Mouse (Mus musculus): ENCODE results near the gene Pusl1.

The Pusl1 gene

GRCm38 (mm10) chr4:155887674-155888073 lies 3.9 kb downstream of the Pusl1 start:
- no peak for DNase-seq (ENCODE audit: low read depth, low spot score)

- DNase-seq (ENCODE audit: low read depth, low spot score): no peak
Measured at GRCm38 (mm10) chr4:155886330-155886729, 5.3 kb downstream of the Pusl1 start.

GRCm38 (mm10) chr4:155883587-155883986 lies 8.0 kb downstream of the Pusl1 start:
- no peak for DNase-seq (ENCODE audit: low read depth, low spot score)

GRCm38 (mm10) chr4:155871404-155871803 lies 20.2 kb downstream of the Pusl1 start:
- DNase-seq (ENCODE audit: low read depth, low spot score): no peak

DNA sequence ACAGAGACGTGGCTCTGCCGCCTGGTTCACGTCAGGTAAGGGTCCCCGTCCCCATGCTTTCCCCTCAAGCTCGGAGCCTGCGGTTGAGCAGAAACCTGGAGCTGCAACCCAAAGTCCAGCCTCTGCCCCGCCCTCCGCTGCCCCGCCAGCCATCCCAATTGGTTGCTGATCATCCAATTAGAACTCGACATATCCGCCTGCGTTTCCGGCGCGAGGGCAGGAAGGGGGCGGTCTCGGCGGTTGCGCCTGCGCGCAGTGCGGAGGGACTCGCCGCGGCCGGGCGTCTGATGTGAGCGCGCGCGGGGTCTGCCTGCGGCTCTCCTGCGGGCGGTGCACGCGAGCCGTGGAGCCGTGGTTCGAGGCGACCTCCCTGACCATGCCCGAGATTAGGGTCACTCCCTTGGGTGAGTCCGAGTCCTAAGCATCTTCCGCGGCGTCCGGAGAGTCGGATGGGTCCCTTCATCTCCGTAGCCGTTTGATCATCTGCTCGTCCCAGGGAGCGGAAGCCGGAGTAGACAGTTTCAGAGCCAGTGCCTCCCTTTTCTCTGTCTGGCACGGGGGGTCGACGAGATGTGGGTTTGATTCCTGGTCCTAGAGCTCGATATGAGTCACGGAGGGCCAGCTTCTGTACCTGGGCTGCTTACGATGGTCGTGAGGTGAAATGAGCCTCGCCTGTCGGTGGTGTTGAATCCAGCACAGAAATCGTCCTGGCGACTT lies 22.1 kb downstream of the Pusl1 start, which contains the start of the genes Cptp and Ints11:
Cptp (minus strand) TSS at position 124 of the 717 bp plus-strand sequence.
Ints11 (plus strand) TSS at position 230 of the 717 bp plus-strand sequence.
- peak; percentile 89 for DNase-seq (ENCODE audit: low read depth, low spot score)

DNA sequence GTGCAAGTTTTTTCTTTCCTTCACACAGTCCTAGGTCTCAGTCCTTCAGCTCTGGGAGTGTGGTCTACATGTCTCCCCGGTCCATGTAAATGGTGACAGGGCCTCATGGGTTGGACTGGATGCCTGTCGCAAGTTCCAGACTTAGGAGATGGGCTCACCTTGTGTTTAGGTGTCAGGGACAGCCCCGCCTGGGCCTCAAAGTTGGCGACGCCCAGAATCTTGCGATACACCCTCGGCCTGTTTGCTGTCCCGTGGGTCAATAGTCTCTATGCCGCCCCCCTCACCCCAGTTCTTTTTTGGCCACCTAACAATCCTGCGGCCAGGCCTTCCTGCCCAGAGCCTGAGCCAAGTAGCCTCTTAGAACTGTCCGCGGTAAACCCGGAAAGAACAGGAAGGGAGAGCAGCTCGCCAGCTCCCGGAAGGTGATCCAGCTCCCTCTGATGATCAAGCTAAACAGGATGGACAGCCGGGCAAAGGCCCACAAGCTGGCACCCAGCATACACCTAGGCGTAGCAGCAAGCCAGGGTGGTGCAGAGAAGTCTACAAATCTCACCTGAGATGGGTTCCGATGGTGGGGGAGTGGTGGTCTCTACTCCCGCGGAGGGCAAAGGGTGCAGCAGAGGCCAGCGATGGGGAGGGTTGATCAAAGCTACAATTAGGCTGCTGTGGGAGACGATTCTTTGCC lies 22.8 kb downstream of the Pusl1 start:
- DNase-seq (ENCODE audit: low read depth, low spot score): no peak

GRCm38 (mm10) chr4:155863001-155863400 lies 28.6 kb downstream of the Pusl1 start, which contains the start of gene Tas1r3:
Gene Tas1r3, minus strand, starts transcription at chr4:155863362.
- DNase-seq (ENCODE audit: low read depth, low spot score): no peak

DNA sequence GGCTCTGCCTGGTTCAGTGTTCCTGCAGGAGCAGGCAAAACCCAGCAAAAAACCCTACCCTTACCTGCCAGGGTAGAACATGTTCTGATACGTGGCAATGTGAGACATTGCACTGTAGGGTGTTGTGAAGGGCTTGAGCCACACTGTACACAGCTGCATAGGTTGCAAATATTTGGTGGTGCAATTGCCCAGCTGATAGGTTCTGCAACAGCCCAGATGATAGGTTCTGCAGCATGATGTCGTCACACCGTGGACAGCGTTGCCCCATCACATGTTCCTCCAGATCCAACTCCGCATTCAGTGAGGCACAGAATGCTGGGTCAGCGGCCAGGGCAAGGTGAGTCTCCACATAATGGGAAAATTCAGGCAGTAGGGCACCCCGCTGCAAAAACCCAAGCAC lies 29.8 kb downstream of the Pusl1 start:
- no peak for DNase-seq (ENCODE audit: low read depth, low spot score)

DNA sequence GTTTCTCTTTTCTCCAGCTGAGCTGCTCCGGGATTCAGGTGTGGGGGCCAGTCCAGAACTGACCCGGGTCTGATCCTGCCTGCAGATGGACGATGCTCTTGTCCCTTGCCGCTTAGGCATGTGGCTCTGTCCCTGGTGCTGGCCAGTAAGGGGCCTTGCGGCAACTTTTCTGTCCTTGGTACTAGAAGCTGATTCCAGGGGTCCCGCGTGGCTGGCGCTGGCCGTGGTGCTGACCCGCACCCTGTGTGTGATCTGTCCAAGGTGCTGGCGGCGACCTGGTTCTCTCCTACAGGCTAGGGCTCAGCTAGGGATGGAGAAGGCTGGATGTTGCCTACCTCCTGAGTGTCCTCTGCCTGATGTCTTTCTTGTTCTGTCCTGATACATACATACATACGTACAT lies 32.3 kb downstream of the Pusl1 start:
- DNase-seq (ENCODE audit: low read depth, low spot score): no peak

- no peak for DNase-seq (ENCODE audit: low read depth, low spot score)
Measured at GRCm38 (mm10) chr4:155856881-155857280, 34.7 kb downstream of the Pusl1 start.

DNA sequence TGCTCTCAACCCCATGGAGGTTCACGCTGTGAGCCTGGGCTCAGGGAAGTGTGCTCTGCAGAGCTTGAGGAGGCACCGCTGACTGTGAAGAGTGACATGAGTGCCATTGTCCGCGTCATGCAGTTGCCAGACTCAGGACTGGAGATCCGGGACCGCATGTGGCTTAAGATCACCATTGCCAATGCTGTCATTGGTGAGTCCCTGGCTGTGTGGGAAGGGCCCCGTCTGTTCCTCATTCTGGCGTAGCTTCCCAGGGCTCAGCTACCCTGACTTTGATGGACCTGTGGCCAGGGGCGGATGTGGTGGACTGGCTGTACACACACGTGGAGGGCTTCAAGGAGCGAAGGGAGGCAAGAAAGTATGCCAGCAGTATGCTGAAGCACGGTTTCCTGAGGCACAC lies 35.5 kb downstream of the Pusl1 start:
- DNase-seq (ENCODE audit: low read depth, low spot score): no peak

DNA sequence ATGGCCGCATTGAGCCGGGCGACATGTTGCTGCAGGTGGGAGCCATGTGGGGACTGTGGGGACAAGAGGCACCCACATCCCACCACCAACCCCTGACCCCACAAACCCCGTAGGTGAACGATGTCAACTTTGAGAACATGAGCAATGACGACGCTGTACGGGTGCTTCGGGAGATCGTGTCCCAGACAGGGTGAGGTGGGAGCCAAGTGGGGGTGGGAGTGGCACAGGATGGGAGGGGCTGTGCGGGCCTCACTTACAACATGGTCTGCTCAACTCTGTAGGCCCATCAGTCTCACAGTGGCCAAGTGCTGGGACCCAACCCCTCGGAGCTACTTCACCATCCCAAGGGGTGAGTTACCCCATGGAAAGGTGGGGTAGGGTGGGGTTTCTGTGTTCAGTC lies 36.6 kb downstream of the Pusl1 start:
- no peak for DNase-seq (ENCODE audit: low read depth, low spot score)

DNA sequence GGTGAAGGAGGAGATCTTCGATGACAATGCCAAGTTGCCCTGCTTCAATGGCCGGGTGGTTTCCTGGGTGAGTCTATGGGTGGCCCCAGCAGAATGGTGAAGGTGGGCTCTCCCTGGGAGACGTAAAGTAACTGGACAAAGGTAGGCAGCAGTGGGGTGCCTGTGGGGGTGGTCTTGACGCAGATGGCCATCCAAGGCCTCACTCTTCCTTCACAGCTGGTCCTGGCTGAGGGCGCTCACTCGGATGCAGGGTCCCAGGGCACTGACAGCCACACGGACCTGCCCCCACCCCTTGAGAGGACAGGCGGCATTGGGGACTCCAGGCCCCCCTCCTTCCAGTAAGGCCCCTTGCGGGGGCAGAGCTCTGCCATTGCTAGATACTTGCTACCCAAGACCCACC lies 38.2 kb downstream of the Pusl1 start:
- DNase-seq (ENCODE audit: low read depth, low spot score): no peak

- no peak for DNase-seq (ENCODE audit: low read depth, low spot score)
Measured at GRCm38 (mm10) chr4:155851951-155852411, 39.6 kb downstream of the Pusl1 start.

GRCm38 (mm10) chr4:155851368-155851767 lies 40.2 kb downstream of the Pusl1 start:
- no peak for DNase-seq (ENCODE audit: low read depth, low spot score)

- no peak for DNase-seq (ENCODE audit: low read depth, low spot score)
Measured at GRCm38 (mm10) chr4:155849792-155850451, 41.7 kb downstream of the Pusl1 start.

GRCm38 (mm10) chr4:155849391-155849790 lies 42.2 kb downstream of the Pusl1 start:
- no peak for DNase-seq (ENCODE audit: low read depth, low spot score)

- no peak for DNase-seq (ENCODE audit: low read depth, low spot score)
Measured at GRCm38 (mm10) chr4:155848434-155849095, 43.0 kb downstream of the Pusl1 start.

DNA sequence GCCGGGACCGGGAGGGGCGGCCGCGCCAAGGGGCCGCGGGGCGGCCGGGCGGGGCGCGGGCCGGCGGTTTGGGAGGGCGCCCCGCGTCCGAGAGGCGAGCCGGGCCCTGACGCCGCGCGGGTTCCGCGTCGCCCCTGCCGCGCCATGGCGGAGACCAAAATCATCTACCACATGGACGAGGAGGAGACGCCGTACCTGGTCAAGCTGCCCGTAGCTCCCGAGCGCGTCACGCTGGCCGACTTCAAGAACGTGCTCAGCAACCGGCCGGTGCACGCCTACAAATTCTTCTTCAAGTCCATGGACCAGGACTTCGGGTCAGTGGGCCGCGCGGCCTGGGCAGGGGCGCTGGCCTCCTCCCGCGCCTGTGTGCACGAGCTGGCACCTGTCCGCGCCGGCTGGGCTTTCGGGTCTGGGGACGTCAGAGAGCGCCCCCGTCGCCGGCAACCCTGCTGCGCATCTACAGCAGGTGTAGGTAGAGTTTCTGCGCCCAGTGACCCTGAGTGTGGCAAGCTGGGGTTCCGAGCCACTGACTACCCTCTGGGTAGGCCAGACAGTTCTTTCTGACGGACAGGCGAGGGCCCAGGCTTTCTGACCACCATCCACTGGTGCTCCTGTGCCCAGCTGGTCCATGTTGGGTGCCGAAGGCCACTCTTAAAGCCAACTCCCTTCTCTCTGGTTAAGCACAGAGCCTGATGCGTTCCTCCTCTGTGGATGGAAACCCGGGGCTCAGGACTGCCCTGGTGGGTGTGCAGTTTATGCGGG lies 43.8 kb downstream of the Pusl1 start:
- DNase-seq (ENCODE audit: low read depth, low spot score): no peak

DNA sequence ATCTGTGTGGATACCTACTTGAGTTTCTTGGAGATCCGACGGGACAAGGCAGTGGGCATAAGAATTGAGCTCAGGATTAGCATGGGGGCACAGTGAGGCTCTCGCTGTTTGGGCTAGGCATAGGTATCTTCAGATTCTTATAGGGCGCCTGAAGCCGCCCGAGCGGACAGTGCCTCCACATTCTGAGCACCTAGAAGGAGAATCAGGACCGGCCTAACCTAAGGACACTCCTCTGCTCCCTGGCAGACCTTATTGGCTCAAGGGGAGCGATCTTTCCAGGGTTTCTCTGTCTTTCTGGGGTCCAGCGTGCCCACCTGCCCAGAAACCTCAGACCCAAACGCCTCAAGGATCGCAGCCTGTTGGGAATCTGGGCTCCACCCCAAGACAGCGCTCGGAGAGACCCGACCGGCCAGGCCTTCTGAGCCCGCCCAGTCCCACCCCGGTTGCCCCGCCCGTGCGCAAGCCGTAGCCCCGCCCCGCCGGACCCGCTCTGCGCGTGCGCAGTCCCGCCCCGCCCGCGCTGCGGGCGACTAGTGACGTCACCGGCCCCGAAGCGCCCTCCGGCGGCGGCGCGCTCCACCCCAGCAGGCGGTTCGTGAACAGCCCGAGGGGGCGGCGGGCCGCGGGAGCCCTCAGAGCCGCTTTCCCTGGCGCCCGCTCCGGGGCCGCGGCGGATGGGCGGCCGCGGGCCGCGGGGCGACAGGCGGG lies 44.6 kb downstream of the Pusl1 start, which contains the start of gene Dvl1:
Dvl1 (plus strand) TSS at position 532 of the 708 bp plus-strand sequence.
- peak; percentile 77 for DNase-seq (ENCODE audit: low read depth, low spot score)
